Mouse (Mus musculus) gastrocnemius, adult 8-10 months (tissue): ENCODE data around the gene G6pdx. TPM values are rescaled to one million over a fixed set of nuclear protein-coding genes. Genes with fewer than 3 reads are reported as not detected.

Experiments used
- total RNA-seq, 4 experiments: library from RNA; stranded (reverse); gene quantifications; 2 replicates each; pipeline ENCODE4 v1.2.4; 2022

G6pdx gene
- total RNA-seq, 4 experiments from 2014 or later: 2.0 to 4.2 (median 3.4) TPM

Other genes starting within 250 kb of the G6pdx start
- gene Flna, start 179.4 kb downstream of the G6pdx start, total RNA-seq: 10 to 100 TPM; 24.0 to 39.3 (median 32.3) TPM
- gene Emd, start 174.5 kb downstream of the G6pdx start, total RNA-seq: 10 to 100 TPM; 23.0 to 29.5 (median 26.9) TPM
- gene Rpl10, start 158.4 kb downstream of the G6pdx start, total RNA-seq: 100 to 1,000 TPM; 130 to 325 (median 183) TPM
- gene Taz, start 147.3 kb downstream of the G6pdx start, total RNA-seq: 10 to 100 TPM; 39.0 to 53.5 (median 48.1) TPM
- gene Dnase1l1, start 146.9 kb downstream of the G6pdx start, total RNA-seq: 100 to 1,000 TPM; 126 to 143 (median 137) TPM
- gene Atp6ap1, start 132.1 kb downstream of the G6pdx start, total RNA-seq: 10 to 100 TPM; 86.9 to 87.5 (median 87.2) TPM
- 10 to 100 TPM; 26.0 to 45.1 (median 33.4) TPM for gene Gdi1, start 124.2 kb downstream of the G6pdx start, total RNA-seq
- 10 to 100 TPM; 22.6 to 26.2 (median 24.4) TPM for gene Fam50a, start 116.2 kb downstream of the G6pdx start, total RNA-seq
- gene Plxna3, start 100.1 kb downstream of the G6pdx start, total RNA-seq: under 1 TPM; 0.27 to 0.73 (median 0.58) TPM
- 10 to 100 TPM; 36.1 to 50.3 (median 43.0) TPM for gene Lage3, start 75.6 kb downstream of the G6pdx start, total RNA-seq
- 10 to 100 TPM; 56.6 to 63.1 (median 60.5) TPM for gene Ubl4a, start 56.0 kb downstream of the G6pdx start, total RNA-seq
- 1 to 10 TPM; 1.9 to 2.7 (median 2.4) TPM for gene Slc10a3, start 55.8 kb downstream of the G6pdx start, total RNA-seq
- gene Fam3a, start 35.9 kb downstream of the G6pdx start, total RNA-seq: 10 to 100 TPM; 12.8 to 15.3 (median 14.2) TPM
- 10 to 100 TPM; 21.6 to 31.2 (median 25.5) TPM for gene Ikbkg, start 35.9 kb downstream of the G6pdx start, total RNA-seq
- gene Gm6880, start 52.2 kb upstream of the G6pdx start, total RNA-seq: not detected
- gene Olfr1326-ps1, start 145.7 kb upstream of the G6pdx start, total RNA-seq: not detected
- not detected for gene Olfr1325, start 163.5 kb upstream of the G6pdx start, total RNA-seq
- gene Gm5640, start 216.4 kb upstream of the G6pdx start, total RNA-seq: not detected